Mouse (Mus musculus) cerebellum, adult 2 months (tissue): ENCODE data around the gene Gm15319.
"Not testable (repeated sequence)": the region's sequence is repeated elsewhere in the genome, so short reads cannot be mapped to it uniquely, and the experiment has no call there.

Source experiments
- CTCF ChIP-seq: fragments of 200-500 bp; IDR thresholded peaks from 2 replicates; pipeline ENCODE4 v1.5.1; 2011; ENCODE audit warnings: low read depth, mild to moderate bottlenecking, control low read depth, low read length, moderate library complexity, borderline replicate concordance; ENCODE audit not compliant: insufficient read depth
- POLR2A ChIP-seq: fragments of 200-500 bp; IDR thresholded peaks from 2 replicates; pipeline ENCODE4 v1.6.1; 2011; ENCODE audit warnings: low read length, control low read depth, borderline replicate concordance; ENCODE audit not compliant: insufficient read depth

DNA sequence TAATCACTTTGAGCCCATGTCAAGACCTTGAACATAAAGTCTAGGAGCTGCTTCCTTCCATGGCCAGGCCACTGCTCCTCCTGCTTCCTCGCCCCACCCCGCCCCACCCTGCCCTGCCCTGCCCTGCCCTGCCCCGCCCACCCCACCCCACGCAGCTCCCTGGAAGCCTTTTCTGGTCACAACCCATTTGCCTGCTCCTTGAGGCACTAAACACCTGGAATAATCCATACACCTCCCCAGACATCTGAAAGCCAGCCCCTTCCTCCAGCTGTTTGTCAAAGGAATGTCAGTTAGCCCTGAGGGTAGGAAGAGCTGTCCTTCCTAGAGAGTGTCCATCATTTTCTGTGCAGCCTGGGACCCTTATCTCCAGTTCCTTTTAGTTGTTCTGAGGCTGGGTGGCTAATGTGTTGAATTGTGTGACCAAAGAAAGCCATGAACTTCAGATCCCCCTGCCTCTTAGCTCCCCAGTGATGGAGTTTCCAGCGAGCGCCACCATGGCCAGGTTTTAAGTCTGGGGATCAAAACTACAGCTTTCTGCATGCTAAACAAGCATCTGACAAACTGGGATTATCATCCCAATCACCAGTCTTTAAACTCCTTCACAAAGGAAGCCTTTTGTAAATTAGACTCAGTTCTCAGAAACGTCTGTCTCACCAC is 25.8 kb upstream of the Gm15319 start:
- not testable (repeated sequence) for TF ChIP-seq CTCF, POLR2A
